Mouse (Mus musculus) intestine, embryonic 14.5 days (tissue): ENCODE results near the gene Cldn24. TPM values are rescaled to one million over a fixed set of nuclear protein-coding genes. Genes with fewer than 3 reads are reported as not detected.

Source experiments
- ATAC-seq: fragments of 200-750 bp; cut with Nextera tagmentation; replicated peaks from 2 replicates; pipeline ENCODE4 v1.8.0; 2017; ENCODE audit warnings: low read depth, moderate number of reproducible peaks, moderate TSS enrichment, moderate library complexity; ENCODE audit not compliant: low FRiP score, low TSS enrichment
- DNase-seq: peaks from one replicate; pipeline ENCODE4 v3.0.0-alpha.2; 2018; ENCODE audit warnings: low spot score
- H3K27ac ChIP-seq: fragments of 300-500 bp; sonication (generic); 2 replicates; pipeline ENCODE4 v1.5.1; 2014; ENCODE audit warnings: low read depth, mild to moderate bottlenecking, control low read depth
- H3K27me3 ChIP-seq: fragments of 300-500 bp; sonication (generic); replicated peaks from 2 replicates; pipeline ENCODE4 v1.6.1; 2014; ENCODE audit warnings: low read length, control low read depth; ENCODE audit not compliant: control insufficient read depth, insufficient read depth
- H3K36me3 ChIP-seq: fragments of 300-500 bp; sonication (generic); 2 replicates; pipeline ENCODE4 v1.6.1; 2014; ENCODE audit warnings: low read length, control low read depth; ENCODE audit not compliant: control insufficient read depth, insufficient read depth
- H3K4me1 ChIP-seq: fragments of 300-500 bp; sonication (generic); replicated peaks from 2 replicates; pipeline ENCODE4 v1.6.1; 2014; ENCODE audit warnings: low read length, control low read depth, mixed read lengths; ENCODE audit not compliant: control insufficient read depth, insufficient read depth
- H3K4me2 ChIP-seq: fragments of 300-500 bp; sonication (generic); 2 replicates; pipeline ENCODE4 v1.6.1; 2014; ENCODE audit warnings: low read length
- H3K4me3 ChIP-seq: fragments of 300-500 bp; sonication (generic); 2 replicates; pipeline ENCODE4 v1.5.1; 2014; ENCODE audit warnings: low read depth, low read length, control low read depth, mixed read lengths
- H3K9ac ChIP-seq: fragments of 300-500 bp; sonication (generic); 2 replicates; pipeline ENCODE4 v1.6.1; 2014; ENCODE audit warnings: mild to moderate bottlenecking, low read length
- H3K9me3 ChIP-seq: fragments of 300-500 bp; sonication (generic); 2 replicates; pipeline ENCODE4 v1.6.1; 2016; ENCODE audit warnings: low read length, control low read depth; ENCODE audit not compliant: control insufficient read depth
- WGBS: fragments of 180-500 bp; shearing (Covaris S2); extraction: QIAGEN DNeasy Blood & Tissue Kit; methylation state at CpG from one replicate; pipeline ENCODE4 v1.1.7; 2014; 5-methylcytosine and 5-hydroxymethylcytosine counted together
- polyA plus RNA-seq: library from polyadenylated mRNA; unstranded; fragments of >200 nt; fragmentation: Nextera tagmentation; extraction: Ambion mirVana; gene quantifications from 2 replicates; pipeline ENCODE4 v1.2.1, GENCODE M21; 2014

The Cldn24 gene
- polyA plus RNA-seq, 1 experiment from 2014 or later, result not detected

- H3K9me3 ChIP-seq, result no peaks in the 10 kb centered on the region
- no peak overlapping the region for H3K4me2 ChIP-seq
- no peak overlapping the region for H3K27ac ChIP-seq
- no peaks in the 10 kb centered on the region for H3K4me1 ChIP-seq
- H3K9ac ChIP-seq, result no peak overlapping the region
- peaks cover 60% of the 10 kb centered on the region for H3K36me3 ChIP-seq
- whole genome bisulfite sequencing, result 77% methylated on average over 7 of the region's 7 CpGs
- DNase-seq (no peak), ATAC-seq (0 out of 2 replicates have a peak, but pooled peaks have one; percentile 12)
- no peak overlapping the region for H3K4me3 ChIP-seq
- H3K27me3 ChIP-seq, result no peaks in the 10 kb centered on the region
Measured at GRCm38 (mm10) chr8:47843063-47843462, 21.1 kb downstream of the Cldn24 start.

- no peak overlapping the region for H3K4me3 ChIP-seq
- DNase-seq (no peak), ATAC-seq (no peak)
- H3K4me1 ChIP-seq, result no peaks in the 10 kb centered on the region
- H3K4me2 ChIP-seq, result no peak overlapping the region
- H3K9me3 ChIP-seq, result no peaks in the 10 kb centered on the region
- 93% methylated on average over 10 of the region's 10 CpGs for WGBS
- no peaks in the 10 kb centered on the region for H3K27me3 ChIP-seq
- no peak overlapping the region for H3K9ac ChIP-seq
- H3K36me3 ChIP-seq, result peaks cover 66% of the 10 kb centered on the region
- H3K27ac ChIP-seq, result no peak overlapping the region
Measured at GRCm38 (mm10) chr8:47843651-47844050, 21.7 kb downstream of the Cldn24 start.

- Histone ChIP-seq H3K9ac (no peak overlapping the region), H3K4me2 (no peak overlapping the region), H3K4me3 (no peak overlapping the region), H3K4me1 (no peaks in the 10 kb centered on the region), H3K27ac (no peak overlapping the region), H3K36me3 (peaks cover 69% of the 10 kb centered on the region), H3K9me3 (no peaks in the 10 kb centered on the region), H3K27me3 (no peaks in the 10 kb centered on the region)
- ATAC-seq, result no peak
- DNase-seq, result no peak
- 64% methylated on average over 13 of the region's 13 CpGs for WGBS
Measured at GRCm38 (mm10) chr8:47845956-47846355, 24.0 kb downstream of the Cldn24 start.

- Histone ChIP-seq H3K27me3 (no peaks in the 10 kb centered on the region), H3K27ac (no peak overlapping the region), H3K9me3 (no peaks in the 10 kb centered on the region), H3K9ac (no peak overlapping the region), H3K4me1 (no peaks in the 10 kb centered on the region; the same call in 1 of the 2 replicates), H3K36me3 (peaks cover 65% of the 10 kb centered on the region), H3K4me3 (no peak overlapping the region), H3K4me2 (no peak overlapping the region)
- WGBS, result 93% methylated on average over 14 of the region's 14 CpGs
- ATAC-seq (no peak), DNase-seq (no peak)
Measured at GRCm38 (mm10) chr8:47847161-47847560, 25.2 kb downstream of the Cldn24 start.

GRCm38 (mm10) chr8:47847931-47848330 is 26.0 kb downstream of the Cldn24 start:
- H3K27me3 ChIP-seq, result no peaks in the 10 kb centered on the region
- H3K27ac ChIP-seq, result no peak overlapping the region
- peaks cover 58% of the 10 kb centered on the region for H3K36me3 ChIP-seq
- DNase-seq (no peak), ATAC-seq (no peak)
- H3K4me1 ChIP-seq, result peaks cover 6% of the 10 kb centered on the region; the same call in 1 of the 2 replicates
- H3K9ac ChIP-seq, result no peak overlapping the region
- no peaks in the 10 kb centered on the region for H3K9me3 ChIP-seq
- no peak overlapping the region for H3K4me2 ChIP-seq
- 94% methylated on average over 6 of the region's 6 CpGs for WGBS
- H3K4me3 ChIP-seq, result no peak overlapping the region

GRCm38 (mm10) chr8:47849842-47850241 is 27.9 kb downstream of the Cldn24 start:
- no peak overlapping the region for H3K4me3 ChIP-seq
- DNase-seq, result no peak
- no peak overlapping the region for H3K27ac ChIP-seq
- no peak overlapping the region for H3K4me2 ChIP-seq
- ATAC-seq, result no peak
- H3K9ac ChIP-seq, result no peak overlapping the region
- peaks cover 7% of the 10 kb centered on the region; the same call in 1 of the 2 replicates for H3K4me1 ChIP-seq
- H3K36me3 ChIP-seq, result peaks cover 53% of the 10 kb centered on the region
- 81% methylated on average over 8 of the region's 8 CpGs for WGBS
- H3K9me3 ChIP-seq, result no peaks in the 10 kb centered on the region
- H3K27me3 ChIP-seq, result no peaks in the 10 kb centered on the region

- Histone ChIP-seq H3K4me1 (peaks cover 7% of the 10 kb centered on the region; the same call in 1 of the 2 replicates), H3K4me2 (peak overlapping the region; percentile 40), H3K9me3 (no peaks in the 10 kb centered on the region), H3K36me3 (peaks cover 58% of the 10 kb centered on the region), H3K9ac (no peak overlapping the region), H3K4me3 (no peak overlapping the region; the same call in 1 of the 2 replicates), H3K27me3 (no peaks in the 10 kb centered on the region), H3K27ac (peak overlapping the region; percentile 69)
- peak; percentile 54; the same call in 1 of the 2 replicates for ATAC-seq
- DNase-seq, result peak; percentile 68
- WGBS, result 40% methylated on average over 12 of the region's 12 CpGs
Measured at GRCm38 (mm10) chr8:47851824-47852502, 30.0 kb downstream of the Cldn24 start.

- Histone ChIP-seq H3K27ac (peak overlapping the region; percentile 69; the same call in 1 of the 2 replicates), H3K9me3 (no peaks in the 10 kb centered on the region), H3K4me3 (no peak overlapping the region), H3K9ac (no peak overlapping the region), H3K4me1 (peaks cover 7% of the 10 kb centered on the region; the same call in 1 of the 2 replicates), H3K4me2 (no peak overlapping the region), H3K36me3 (peaks cover 54% of the 10 kb centered on the region), H3K27me3 (no peaks in the 10 kb centered on the region)
- WGBS, result 87% methylated on average over 5 of the region's 5 CpGs
- ATAC-seq (no peak), DNase-seq (no peak)
Measured at GRCm38 (mm10) chr8:47852737-47853136, 30.8 kb downstream of the Cldn24 start.

GRCm38 (mm10) chr8:47853356-47853755 is 31.4 kb downstream of the Cldn24 start:
- H3K27me3 ChIP-seq, result no peaks in the 10 kb centered on the region
- no peak overlapping the region for H3K9ac ChIP-seq
- WGBS, result 84% methylated on average over 5 of the region's 5 CpGs
- H3K4me3 ChIP-seq, result no peak overlapping the region
- 0 out of 2 replicates have a peak, but pooled peaks have one; percentile 36 for ATAC-seq
- no peak overlapping the region for H3K4me2 ChIP-seq
- H3K36me3 ChIP-seq, result peaks cover 54% of the 10 kb centered on the region
- H3K9me3 ChIP-seq, result no peaks in the 10 kb centered on the region
- peaks cover 7% of the 10 kb centered on the region; the same call in 1 of the 2 replicates for H3K4me1 ChIP-seq
- DNase-seq, result no peak
- no peak overlapping the region for H3K27ac ChIP-seq
